Mouse (Mus musculus) ES-E14 (cell line): Measurements from ENCODE around the gene Fam117b. TPM values are rescaled to one million over a fixed set of nuclear protein-coding genes. Genes with fewer than 3 reads are reported as not detected.

Source experiments
- DNase-seq: peaks from one replicate; pipeline ENCODE4 v3.0.0-alpha.2; 2013; ENCODE audit warnings: low read depth, low spot score
- H3K27ac ChIP-seq: 2 replicates; pipeline ENCODE4 v1.5.1; 2012; ENCODE audit warnings: low read depth, mild to moderate bottlenecking, low read length, moderate library complexity, mixed read lengths; ENCODE audit not compliant: poor library complexity, insufficient read depth, severe bottlenecking
- H3K36me3 ChIP-seq: 2 replicates; pipeline ENCODE4 v1.6.1; 2012; ENCODE audit warnings: mild to moderate bottlenecking, low read length, moderate library complexity, mixed read lengths; ENCODE audit not compliant: control insufficient read depth, poor library complexity, insufficient read depth, severe bottlenecking
- H3K4me1 ChIP-seq, 2 experiments: fragments of 150-350 bp in 1 of 2; sonication (generic) in 1 of 2; 2 replicates each; pipeline ENCODE4 v1.6.1; 2012; ENCODE audit warnings: low read length in 2 of 2, mild to moderate bottlenecking in 1 of 2, mixed read lengths in 1 of 2; ENCODE audit not compliant: control insufficient read depth in 2 of 2, insufficient read depth in 2 of 2, poor library complexity in 1 of 2
- H3K4me3 ChIP-seq, 2 experiments: fragments of 150-350 bp in 1 of 2; sonication (generic) in 1 of 2; 2 replicates each; pipeline ENCODE4 v1.5.1; 2012; ENCODE audit warnings: low read length in 2 of 2, low read depth in 1 of 2, mild to moderate bottlenecking in 1 of 2, mixed read lengths in 1 of 2; ENCODE audit not compliant: insufficient read depth in 1 of 2, poor library complexity in 1 of 2, severe bottlenecking in 1 of 2
- H3K9ac ChIP-seq: 2 replicates; pipeline ENCODE4 v1.6.1; 2012; ENCODE audit warnings: low read depth, mild to moderate bottlenecking, low read length, mixed read lengths; ENCODE audit not compliant: poor library complexity, insufficient read depth, severe bottlenecking
- H3K9me3 ChIP-seq: fragments of 150-350 bp; sonication (generic); 2 replicates; pipeline ENCODE4 v1.6.1; 2012; ENCODE audit warnings: low read depth, mild to moderate bottlenecking, low read length; ENCODE audit not compliant: control insufficient read depth, insufficient read depth
- CHD2 ChIP-seq: IDR thresholded peaks from 2 replicates; pipeline ENCODE4 v1.6.1; 2014; ENCODE audit warnings: mild to moderate bottlenecking, low read depth, low read length, inconsistent platforms
- HCFC1 ChIP-seq: IDR thresholded peaks from 2 replicates; pipeline ENCODE4 v1.6.1; 2012; ENCODE audit warnings: low read length, inconsistent platforms, borderline replicate concordance; ENCODE audit not compliant: insufficient read depth
- MAFK ChIP-seq: IDR thresholded peaks from 2 replicates; pipeline ENCODE4 v1.6.1; 2014; ENCODE audit warnings: mild to moderate bottlenecking, low read depth, low read length, inconsistent platforms; ENCODE audit not compliant: insufficient read depth
- ZC3H11A ChIP-seq: IDR thresholded peaks from 2 replicates; pipeline ENCODE4 v1.6.1; 2012; ENCODE audit warnings: low read depth, mild to moderate bottlenecking, inconsistent platforms, low read length, borderline replicate concordance
- ZNF384 ChIP-seq: IDR thresholded peaks from 2 replicates; pipeline ENCODE4 v1.6.1; 2012; ENCODE audit warnings: low read depth, low read length, inconsistent platforms
- in situ Hi-C, 2 experiments: fragments of 600-800 bp; cut with MboI; formaldehyde crosslinking; loops; one replicate each; pipeline ENCODE4 v1.15.1; 2025; ENCODE audit warnings: low sequenced_read_pairs in 2 of 2, inconsistent platforms in 1 of 2; ENCODE audit not compliant: unreplicated experiment in 2 of 2
- total RNA-seq: library from RNA; depleted of rRNA; stranded (reverse); fragments of 300-350 nt; gene quantifications from 2 replicates; pipeline ENCODE4 v1.2.3, GENCODE M21; 2012

Gene Fam117b
- total RNA-seq, 1 experiment: 9.9 TPM

GRCm38 (mm10) chr1:59913869-59914225 lies 1.0 kb downstream of the Fam117b start:
- H3K27ac ChIP-seq: no peak overlapping the region
- in situ Hi-C loops: no loop called here
- peak overlapping the region; percentile 74 to 95 for H3K4me3 ChIP-seq
- peak overlapping the region; percentile 64; the same call in 1 of the 2 replicates for H3K9ac ChIP-seq
- no peaks in the 10 kb centered on the region for H3K9me3 ChIP-seq
- TF ChIP-seq HCFC1: no peak
- TF ChIP-seq MAFK: no peak
- no peak for TF ChIP-seq ZC3H11A
- no peak for TF ChIP-seq CHD2
- no peak for TF ChIP-seq ZNF384
- DNase-seq: no peak
- H3K4me1 ChIP-seq: 0 out of 4 replicates have a peak, but pooled peaks cover 0 to 2% of the 10 kb centered on the region in 2 experiments
- H3K36me3 ChIP-seq: no peaks in the 10 kb centered on the region

DNA sequence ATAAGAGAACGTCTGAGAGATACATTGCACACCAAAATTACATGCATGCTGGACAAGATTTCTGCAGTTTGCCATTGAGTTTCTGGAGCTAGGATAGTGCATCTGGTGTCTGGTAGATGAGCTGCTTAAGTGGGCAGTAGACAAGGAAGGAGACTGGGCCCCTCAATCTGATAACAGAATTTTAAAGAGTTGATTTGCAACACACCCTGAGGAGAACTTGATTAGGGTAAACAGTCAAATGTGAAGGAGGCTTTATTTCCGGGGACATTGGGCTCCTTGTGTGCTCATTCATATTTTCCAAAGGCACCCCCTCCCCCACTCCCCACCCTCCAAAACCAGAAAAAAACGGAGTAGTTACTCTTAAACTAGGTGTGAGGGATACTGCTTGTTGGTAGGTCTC lies 2.0 kb downstream of the Fam117b start:
- no peak overlapping the region for H3K9ac ChIP-seq
- in situ Hi-C loops: no loop called here
- no peak overlapping the region for H3K4me3 ChIP-seq
- H3K9me3 ChIP-seq: no peaks in the 10 kb centered on the region
- H3K4me1 ChIP-seq: 0 out of 4 replicates have a peak, but pooled peaks cover 0 to 2% of the 10 kb centered on the region in 2 experiments
- no peak for DNase-seq
- H3K27ac ChIP-seq: no peak overlapping the region
- TF ChIP-seq ZC3H11A (no peak), MAFK (no peak), HCFC1 (no peak), ZNF384 (no peak), CHD2 (no peak)
- H3K36me3 ChIP-seq: no peaks in the 10 kb centered on the region

GRCm38 (mm10) chr1:59915843-59916610 lies 3.2 kb downstream of the Fam117b start:
- TF ChIP-seq CHD2: no peak
- no peak for TF ChIP-seq MAFK
- TF ChIP-seq HCFC1: no peak
- TF ChIP-seq ZC3H11A: no peak
- TF ChIP-seq ZNF384: no peak
- no peak for DNase-seq
- Histone ChIP-seq H3K36me3 (no peaks in the 10 kb centered on the region), H3K9me3 (no peaks in the 10 kb centered on the region), H3K9ac (no peak overlapping the region), H3K4me1 (0 out of 4 replicates have a peak, but pooled peaks cover 0 to 2% of the 10 kb centered on the region in 2 experiments), H3K27ac (no peak overlapping the region), H3K4me3 (no peak overlapping the region)
- in situ Hi-C loops: no loop called here

- Histone ChIP-seq H3K4me3 (no peak overlapping the region), H3K9me3 (no peaks in the 10 kb centered on the region), H3K9ac (no peak overlapping the region), H3K4me1 (0 out of 4 replicates have a peak, but pooled peaks cover 0 to 2% of the 10 kb centered on the region in 2 experiments), H3K36me3 (no peaks in the 10 kb centered on the region), H3K27ac (no peak overlapping the region)
- in situ Hi-C loops: no loop called here
- no peak for DNase-seq
- TF ChIP-seq CHD2 (no peak), MAFK (no peak), ZNF384 (no peak), HCFC1 (no peak), ZC3H11A (no peak)
These were observed 4.6 kb downstream of the Fam117b start for GRCm38 (mm10) chr1:59917401-59917800.
